25 mouse cellular contexts compared by ENCODE assay signal in genomic region chr5:88958966-88959365, GRCm38 (mm10).
DNase-seq lines count a peak whose midpoint lies in the region; ATAC-seq and TF ChIP-seq lines count a peak whose summit lies in the region.
"Had no signal": no experiment of that assay in that cellular context is flagged by ENCODE, and none has a peak within 500 bp of the region (broad histone marks: within the 10 kb centered on the region; RNA-seq: fewer than 3 reads in every experiment).

No protein-coding gene starts in this region.

- no peak for DNase-seq in frontal cortex, postnatal 10 days (ENCODE audit: low spot score in 2 of 2)
- no peak for DNase-seq in layer of hippocampus, adult 2 months (ENCODE audit: low spot score in 2 of 2)
- no peak for DNase-seq in layer of hippocampus, adult 18-20 months (ENCODE audit: low spot score in 2 of 2)
- peak; percentile 65 to 72 for DNase-seq in left cerebral cortex, adult 9 months (ENCODE audit: low spot score in 2 of 2)
- peak; percentile 40 for DNase-seq in right cerebral cortex, postnatal 25 days
- no peak for DNase-seq in spleen, adult 12 weeks (ENCODE audit: low spot score)
- DNase-seq: adrenal gland, postnatal 14 days; cerebellum, adult 11 months; cerebellum, postnatal 10 days; gastrocnemius, postnatal 14 days; heart, adult 2 months; heart, postnatal 14 days; kidney, adult 18-20 months; kidney, postnatal 10 days; liver, postnatal 0 days; lung, postnatal 10 days; spleen, adult 18-20 months had no signal

- ATAC-seq in frontal cortex, adult (ENCODE audit: low TSS enrichment) = peak; percentile 90
- ATAC-seq in cerebellum, adult (ENCODE audit: insufficient number of reproducible peaks, low FRiP score, low TSS enrichment) = no peak
- ATAC-seq: forebrain, embryonic 16.5 days; inflammation-experienced regulatory T-cells, adult 6 months; liver, postnatal 0 days had no signal

- H3K27ac ChIP-seq in layer of hippocampus, adult 2 months = peak overlapping the region; percentile 72
- H3K27ac ChIP-seq: forebrain, embryonic 10.5 days; heart, adult 2 months; heart, embryonic 13.5 days; hindbrain, embryonic 13.5 days; limb, embryonic 12.5 days had no signal

- no peak overlapping the region for H3K4me3 ChIP-seq in layer of hippocampus, adult 2 months
- H3K4me3 ChIP-seq: forebrain, embryonic 10.5 days; heart, adult 2 months; heart, embryonic 13.5 days; hindbrain, embryonic 13.5 days; limb, embryonic 12.5 days had no signal

- TF ChIP-seq CTCF in layer of hippocampus, adult 2 months (conservative IDR thresholded peaks at IDR 0.05) = no peak

Comparison
In these comparisons a context has a peak if more than half of its experiments do, and no peak if none do; other contexts are left out.
1. DNase-seq: peak in left cerebral cortex, adult 9 months (2 of 2) and right cerebral cortex, postnatal 25 days (single experiment); none in frontal cortex, postnatal 10 days (0 of 2), layer of hippocampus, adult 2 months (0 of 2), layer of hippocampus, adult 18-20 months (0 of 2) and spleen, adult 12 weeks (single experiment).